Comparison of ENCODE assay signal across 9 mouse cellular contexts in genomic region chr6:39286053-39286731, GRCm38 (mm10).
DNase-seq lines count a peak whose midpoint lies in the region; ATAC-seq and TF ChIP-seq lines count a peak whose summit lies in the region.
"Had no signal": no experiment of that assay in that cellular context is flagged by ENCODE, and none has a peak within 500 bp of the region (broad histone marks: within the 10 kb centered on the region; RNA-seq: fewer than 3 reads in every experiment).

No protein-coding gene starts in this region.

- peaks cover 19% of the 10 kb centered on the region for H3K4me1 ChIP-seq in hindbrain, embryonic 10.5 days (replicated peaks)
- no peaks in the 10 kb centered on the region for H3K4me1 ChIP-seq in hindbrain, embryonic 11.5 days (replicated peaks; ENCODE audit: control insufficient read depth, insufficient read depth, low read length)
- 0 out of 2 replicates have a peak, but pooled peaks cover 3% of the 10 kb centered on the region for H3K4me1 ChIP-seq in heart, postnatal 0 days (ENCODE audit: control insufficient read depth, insufficient read depth)
- peaks cover 24% of the 10 kb centered on the region for H3K4me1 ChIP-seq in liver, postnatal 0 days (ENCODE audit: insufficient read depth)

- H3K9me3 ChIP-seq in hindbrain, embryonic 10.5 days = no peaks in the 10 kb centered on the region
- H3K9me3 ChIP-seq in hindbrain, embryonic 11.5 days (ENCODE audit: control insufficient read depth, low read length) = no peaks in the 10 kb centered on the region
- no peaks in the 10 kb centered on the region for H3K9me3 ChIP-seq in heart, postnatal 0 days (replicated peaks; ENCODE audit: control insufficient read depth, low read length)
- H3K9me3 ChIP-seq in liver, postnatal 0 days (ENCODE audit: low read length) = no peaks in the 10 kb centered on the region
- H3K9me3 ChIP-seq: G1E had no signal

- no peak overlapping the region for H3K9ac ChIP-seq in hindbrain, embryonic 11.5 days (ENCODE audit: low read depth, low read length)
- H3K9ac ChIP-seq in heart, postnatal 0 days (replicated peaks; ENCODE audit: low read depth, low read length) = no peak overlapping the region
- 0 out of 2 replicates have a peak overlapping the region, but pooled peaks have one; percentile 5 for H3K9ac ChIP-seq in liver, postnatal 0 days (replicated peaks)

- no peaks in the 10 kb centered on the region; the same call in 1 of the 2 replicates for H3K27me3 ChIP-seq in hindbrain, embryonic 10.5 days (ENCODE audit: insufficient read depth, poor library complexity, severe bottlenecking)
- H3K27me3 ChIP-seq in hindbrain, embryonic 11.5 days (ENCODE audit: control insufficient read depth, insufficient read depth, low read length) = no peaks in the 10 kb centered on the region
- H3K27me3 ChIP-seq in heart, postnatal 0 days (ENCODE audit: control insufficient read depth, insufficient read depth, low read length) = no peaks in the 10 kb centered on the region
- H3K27me3 ChIP-seq in liver, postnatal 0 days (ENCODE audit: insufficient read depth, low read length) = no peaks in the 10 kb centered on the region

- no peak for ATAC-seq in hindbrain, embryonic 11.5 days (ENCODE audit: low FRiP score)
- ATAC-seq in heart, postnatal 0 days (ENCODE audit: insufficient read depth, low read depth) = no peak
- ATAC-seq in liver, postnatal 0 days = peak; percentile 93
- no peak for ATAC-seq in erythroblast, adult 5-6 weeks (replicated peaks; ENCODE audit: low FRiP score, poor library complexity, severe bottlenecking)

- H3K4me2 ChIP-seq in hindbrain, embryonic 11.5 days (replicated peaks; ENCODE audit: low read depth, low read length) = no peak overlapping the region
- no peak overlapping the region for H3K4me2 ChIP-seq in heart, postnatal 0 days (ENCODE audit: low read depth, low read length)
- H3K4me2 ChIP-seq in liver, postnatal 0 days (ENCODE audit: low read depth, low read length) = peak overlapping the region; percentile 9; the same call in 1 of the 2 replicates

- peak overlapping the region; percentile 62; the same call in 1 of the 2 replicates for H3K27ac ChIP-seq in hindbrain, embryonic 10.5 days
- H3K27ac ChIP-seq in hindbrain, embryonic 11.5 days (ENCODE audit: low read depth, low read length) = no peak overlapping the region
- peak overlapping the region; percentile 46; the same call in 1 of the 2 replicates for H3K27ac ChIP-seq in heart, postnatal 0 days (ENCODE audit: low read depth)
- peak overlapping the region; percentile 85 for H3K27ac ChIP-seq in liver, postnatal 0 days (ENCODE audit: low read depth)

- TF ChIP-seq EP300 in heart, postnatal 0 days (IDR thresholded peaks at IDR 0.05; ENCODE audit: low read depth) = no peak
- no peak for TF ChIP-seq EP300 in liver, postnatal 0 days (IDR thresholded peaks at IDR 0.05; ENCODE audit: low read depth)

- H3K36me3 ChIP-seq in hindbrain, embryonic 10.5 days = no peaks in the 10 kb centered on the region
- no peaks in the 10 kb centered on the region for H3K36me3 ChIP-seq in hindbrain, embryonic 11.5 days (ENCODE audit: control insufficient read depth, insufficient read depth, low read length)
- H3K36me3 ChIP-seq in heart, postnatal 0 days (replicated peaks; ENCODE audit: control insufficient read depth, insufficient read depth, low read length) = no peaks in the 10 kb centered on the region
- H3K36me3 ChIP-seq in liver, postnatal 0 days (replicated peaks; ENCODE audit: insufficient read depth, low read length) = no peaks in the 10 kb centered on the region
- H3K36me3 ChIP-seq: G1E had no signal

- TF ChIP-seq CTCF in heart, postnatal 0 days (IDR thresholded peaks at IDR 0.05; ENCODE audit: low read depth) = no peak
- 0 out of 2 replicates have a peak, but pooled peaks have one; percentile 17 for TF ChIP-seq CTCF in liver, postnatal 0 days (IDR thresholded peaks at IDR 0.05; ENCODE audit: low read depth)

- H3K4me3 ChIP-seq in hindbrain, embryonic 10.5 days = no peak overlapping the region
- H3K4me3 ChIP-seq in hindbrain, embryonic 11.5 days (ENCODE audit: low read depth, low read length) = no peak overlapping the region
- no peak overlapping the region for H3K4me3 ChIP-seq in heart, postnatal 0 days (ENCODE audit: low read depth, low read length)
- no peak overlapping the region for H3K4me3 ChIP-seq in liver, postnatal 0 days (ENCODE audit: low read depth, low read length)

- 35% methylated on average over 9 of the region's 9 CpGs for WGBS in hindbrain, embryonic 10.5 days
- WGBS in hindbrain, embryonic 11.5 days = 45% methylated on average over 6 of the region's 9 CpGs
- WGBS in heart, postnatal 0 days = 12% methylated on average over 6 of the region's 9 CpGs
- WGBS in liver, postnatal 0 days (ENCODE audit: insufficient replicate concordance) = 18% methylated on average over 6 of the region's 9 CpGs

- DNase-seq in hindbrain, embryonic 10.5 days (ENCODE audit: low spot score) = no peak
- DNase-seq in hindbrain, embryonic 11.5 days (ENCODE audit: low spot score) = no peak
- DNase-seq in adrenal gland, postnatal 36 days = peak; percentile 45 to 57
- no peak for DNase-seq in heart, postnatal 0 days (ENCODE audit: low spot score)
- peak; percentile 59 for DNase-seq in liver, postnatal 0 days
- no peak for DNase-seq in layer of hippocampus, adult 9-10 months (ENCODE audit: low spot score)
- DNase-seq in spleen, postnatal 14 days (ENCODE audit: low spot score in 2 of 2) = no peak

Comparison
In these comparisons a context has a peak if more than half of its experiments do, and no peak if none do; other contexts are left out.
1. DNase-seq: peak in adrenal gland, postnatal 36 days (2 of 2) and liver, postnatal 0 days (single experiment); none in hindbrain, embryonic 10.5 days (single experiment), hindbrain, embryonic 11.5 days (single experiment), heart, postnatal 0 days (single experiment), layer of hippocampus, adult 9-10 months (single experiment) and spleen, postnatal 14 days (0 of 2).